Mouse (Mus musculus): Measurements from ENCODE around the gene Zdhhc17. TPM values are rescaled to one million over a fixed set of nuclear protein-coding genes. Genes with fewer than 3 reads are reported as not detected.

Gene Zdhhc17
- total and polyA plus RNA-seq, 3 experiments = 5.8 to 8.0 (median 7.3) TPM

DNA sequence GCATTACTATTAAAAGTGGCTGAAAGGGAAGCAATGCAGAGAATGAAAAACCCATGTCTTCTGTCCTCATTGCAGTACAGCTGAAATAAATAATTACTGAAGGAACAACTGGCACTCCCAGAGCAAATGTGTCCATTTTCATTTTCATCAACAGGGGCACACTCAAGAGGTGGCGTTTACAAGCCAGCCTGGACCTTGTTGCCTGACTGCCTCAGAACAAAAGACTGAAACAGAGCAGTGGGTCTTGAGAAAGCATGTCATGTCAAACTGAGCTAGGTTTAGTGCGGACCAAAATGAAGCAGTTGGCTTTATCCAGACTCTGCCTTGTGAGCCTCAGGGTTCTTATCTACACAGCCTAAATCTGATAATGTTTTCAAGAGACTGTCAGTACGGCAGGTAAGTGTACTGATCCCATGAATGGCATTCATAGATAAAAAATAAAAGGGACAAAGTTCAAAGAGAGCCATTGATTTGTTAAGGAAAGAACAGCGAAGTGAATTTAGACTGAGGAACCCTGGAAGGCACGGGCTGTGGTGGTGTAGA, 2.6 kb upstream of the Zdhhc17 start:
- in situ Hi-C loops (cut with MboI; ENCODE audit: low pct_ligation_motif_present, low pct_unique_long_range_greater_than_20kb, low sequenced_read_pairs) (no loop called here), dilution Hi-C loops (cut with MboI; ENCODE audit: extremely low pct_ligation_motif_present, extremely low pct_unique_long_range_greater_than_20kb, low sequenced_read_pairs) (no loop called here)
- 0 out of 2 replicates have a peak, but pooled peaks cover 3% of the 10 kb centered on the region for H3K79me2 ChIP-seq (replicated peaks; ENCODE audit: control insufficient read depth, extremely low read depth, insufficient read depth, poor library complexity, severe bottlenecking)
- TF ChIP-seq MYC (IDR thresholded peaks at IDR 0.05; ENCODE audit: low read depth, low read length) (no peak), BHLHE40 (IDR thresholded peaks at IDR 0.05; ENCODE audit: low read depth, low read length) (no peak), CHD1 (IDR thresholded peaks at IDR 0.05; ENCODE audit: low read depth, low read length) (no peak), MAZ (IDR thresholded peaks at IDR 0.05; ENCODE audit: low read depth, low read length) (no peak), POLR2AphosphoS2 (IDR thresholded peaks at IDR 0.05; ENCODE audit: low read depth, low read length) (no peak), MEF2A (IDR thresholded peaks at IDR 0.05; ENCODE audit: borderline replicate concordance, low read depth, low read length) (no peak), NRF1 (IDR thresholded peaks at IDR 0.05; ENCODE audit: low read depth, low read length) (no peak), CHD2 (IDR thresholded peaks at IDR 0.05; ENCODE audit: low read length) (no peak), NELFE (IDR thresholded peaks at IDR 0.05; ENCODE audit: low read depth, low read length) (no peak), CTCF (conservative IDR thresholded peaks at IDR 0.05 in 1 of 2, IDR thresholded peaks at IDR 0.05 in 1 of 2; ENCODE audit: low read depth in 2 of 2, low read length in 2 of 2) (no peak), ZMIZ1 (IDR thresholded peaks at IDR 0.05; ENCODE audit: low read depth, low read length) (no peak), SIN3A (IDR thresholded peaks at IDR 0.05; ENCODE audit: low read length) (no peak), MAFK (IDR thresholded peaks at IDR 0.05; ENCODE audit: insufficient replicate concordance, low read length) (no peak), USF2 (conservative IDR thresholded peaks at IDR 0.05; ENCODE audit: low read depth, low read length) (no peak), E2F4 (IDR thresholded peaks at IDR 0.05; ENCODE audit: insufficient replicate concordance, low read depth, low read length) (no peak), SMC3 (IDR thresholded peaks at IDR 0.05; ENCODE audit: low read depth, low read length) (no peak), ETS1 (conservative IDR thresholded peaks at IDR 0.05; ENCODE audit: low read depth, low read length) (no peak), RCOR1 (conservative IDR thresholded peaks at IDR 0.05; ENCODE audit: low read depth, low read length) (no peak), IRF4 (IDR thresholded peaks at IDR 0.05; ENCODE audit: low read depth, low read length) (no peak), ZC3H11A (IDR thresholded peaks at IDR 0.05; ENCODE audit: low read depth, low read length) (no peak)
- no peaks in the 10 kb centered on the region for H3K36me3 ChIP-seq (replicated peaks in 1 of 2; ENCODE audit: control insufficient read depth in 1 of 2, insufficient read depth in 1 of 2, low read length in 1 of 2)
- H3K4me3 ChIP-seq (replicated peaks in 1 of 3; ENCODE audit: low read depth in 2 of 3, low read length in 2 of 3, poor library complexity in 1 of 3) = no peak overlapping the region
- no peak for DNase-seq (ENCODE audit: extremely low read depth)
- peak overlapping the region; percentile 63 for H3K4me2 ChIP-seq (ENCODE audit: insufficient read depth, low read depth, poor library complexity, severe bottlenecking)
- no peak overlapping the region for H3K27ac ChIP-seq (ENCODE audit: insufficient read depth, low read depth)
- no peaks in the 10 kb centered on the region for H3K9me3 ChIP-seq (replicated peaks; ENCODE audit: low read length)
- H3K27me3 ChIP-seq (replicated peaks) = peaks cover 8% of the 10 kb centered on the region
- H3K9ac ChIP-seq (ENCODE audit: insufficient read depth, low read depth) = no peak overlapping the region
- H3K4me1 ChIP-seq (ENCODE audit: control insufficient read depth in 1 of 2, insufficient read depth in 2 of 2) = peaks cover 2 to 18% of the 10 kb centered on the region in 2 experiments; a peak in 3 of 4 replicates

DNA sequence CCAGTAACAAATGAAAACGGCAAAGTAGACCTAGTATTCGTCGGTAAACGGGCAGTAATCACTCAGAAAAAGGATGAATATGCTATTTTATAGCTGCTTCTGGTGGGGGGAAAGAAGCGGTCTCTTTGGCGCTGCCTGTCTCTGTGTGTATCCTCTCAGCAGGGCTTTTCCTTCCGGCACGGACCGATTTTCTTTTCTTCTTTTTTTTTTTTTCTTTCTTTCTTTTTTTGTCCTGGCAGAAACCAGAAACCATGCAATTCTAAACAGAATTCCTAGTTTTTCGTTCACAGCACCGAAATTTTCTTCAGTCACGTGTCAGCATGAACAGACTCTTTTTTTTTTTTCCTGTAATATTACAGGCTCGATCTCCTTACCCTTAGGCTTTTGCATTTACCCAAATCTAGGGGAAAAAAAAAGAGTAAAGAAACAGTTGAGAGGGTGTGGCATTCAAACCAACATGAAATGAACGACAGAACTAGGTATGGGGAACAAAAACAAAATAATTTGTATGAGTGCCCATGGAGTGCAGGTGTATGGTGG, 1.4 kb upstream of the Zdhhc17 start:
- peaks cover 2 to 20% of the 10 kb centered on the region in 2 experiments; a peak in 3 of 4 replicates for H3K4me1 ChIP-seq (ENCODE audit: control insufficient read depth in 1 of 2, insufficient read depth in 2 of 2)
- no peaks in the 10 kb centered on the region for H3K9me3 ChIP-seq (replicated peaks; ENCODE audit: low read length)
- dilution Hi-C loops (cut with MboI; ENCODE audit: extremely low pct_ligation_motif_present, extremely low pct_unique_long_range_greater_than_20kb, low sequenced_read_pairs) = no loop called here
- H3K27ac ChIP-seq (ENCODE audit: insufficient read depth, low read depth) = no peak overlapping the region
- peaks cover 8% of the 10 kb centered on the region; the same call in 1 of the 2 replicates for H3K79me2 ChIP-seq (replicated peaks; ENCODE audit: control insufficient read depth, extremely low read depth, insufficient read depth, poor library complexity, severe bottlenecking)
- in situ Hi-C loops (cut with MboI; ENCODE audit: low pct_ligation_motif_present, low pct_unique_long_range_greater_than_20kb, low sequenced_read_pairs) = no loop called here
- H3K36me3 ChIP-seq (replicated peaks in 1 of 2; ENCODE audit: control insufficient read depth in 1 of 2, insufficient read depth in 1 of 2, low read length in 1 of 2) = no peaks in the 10 kb centered on the region
- H3K27me3 ChIP-seq (replicated peaks) = peaks cover 8% of the 10 kb centered on the region
- H3K9ac ChIP-seq (ENCODE audit: insufficient read depth, low read depth) = peak overlapping the region; percentile 92
- no peak for DNase-seq (ENCODE audit: extremely low read depth)
- H3K4me3 ChIP-seq (replicated peaks in 1 of 3; ENCODE audit: low read depth in 2 of 3, low read length in 2 of 3, poor library complexity in 1 of 3) = peak overlapping the region; percentile 41 to 82 (median 77)
- peak overlapping the region; percentile 100 for H3K4me2 ChIP-seq (ENCODE audit: insufficient read depth, low read depth, poor library complexity, severe bottlenecking)
- TF ChIP-seq RCOR1 (conservative IDR thresholded peaks at IDR 0.05; ENCODE audit: low read depth, low read length) (no peak), MAX (IDR thresholded peaks at IDR 0.05; ENCODE audit: low read length) (peak; percentile 60; the same call in 1 of the 2 replicates), ZNF384 (IDR thresholded peaks at IDR 0.05; ENCODE audit: low read depth, low read length) (peak; percentile 91), USF2 (conservative IDR thresholded peaks at IDR 0.05; ENCODE audit: low read depth, low read length) (0 out of 2 replicates have a peak, but pooled peaks have one; percentile 33), ETS1 (conservative IDR thresholded peaks at IDR 0.05; ENCODE audit: low read depth, low read length) (no peak), UBTF (IDR thresholded peaks at IDR 0.05; ENCODE audit: low read depth, low read length) (no peak), SIN3A (IDR thresholded peaks at IDR 0.05; ENCODE audit: low read length) (no peak), CTCF (conservative IDR thresholded peaks at IDR 0.05 in 1 of 2, IDR thresholded peaks at IDR 0.05 in 1 of 2; ENCODE audit: low read depth in 2 of 2, low read length in 2 of 2) (no peak), MAZ (IDR thresholded peaks at IDR 0.05; ENCODE audit: low read depth, low read length) (no peak), MAFK (IDR thresholded peaks at IDR 0.05; ENCODE audit: insufficient replicate concordance, low read length) (no peak), SMC3 (IDR thresholded peaks at IDR 0.05; ENCODE audit: low read depth, low read length) (no peak), POLR2A (IDR thresholded peaks at IDR 0.05; ENCODE audit: low read depth, low read length) (no peak), MXI1 (IDR thresholded peaks at IDR 0.05; ENCODE audit: low read depth, low read length) (0 out of 2 replicates have a peak, but pooled peaks have one; percentile 62), JUND (conservative IDR thresholded peaks at IDR 0.05; ENCODE audit: low read depth, low read length) (no peak), MEF2A (IDR thresholded peaks at IDR 0.05; ENCODE audit: borderline replicate concordance, low read depth, low read length) (no peak), NELFE (IDR thresholded peaks at IDR 0.05; ENCODE audit: low read depth, low read length) (no peak), BHLHE40 (IDR thresholded peaks at IDR 0.05; ENCODE audit: low read depth, low read length) (peak; percentile 83), NRF1 (IDR thresholded peaks at IDR 0.05; ENCODE audit: low read depth, low read length) (no peak), ZKSCAN1 (IDR thresholded peaks at IDR 0.05; ENCODE audit: borderline replicate concordance, low read depth, low read length) (no peak), ELF1 (IDR thresholded peaks at IDR 0.05; ENCODE audit: low read depth, low read length) (0 out of 2 replicates have a peak, but pooled peaks have one; percentile 14), GABPA (IDR thresholded peaks at IDR 0.05; ENCODE audit: insufficient replicate concordance, low read depth, low read length) (no peak), ZMIZ1 (IDR thresholded peaks at IDR 0.05; ENCODE audit: low read depth, low read length) (no peak)
